Mouse (Mus musculus) hindbrain, postnatal 0 days (tissue): ENCODE results near the gene Adad2. TPM values are rescaled to one million over a fixed set of nuclear protein-coding genes. Genes with fewer than 3 reads are reported as not detected.

Source experiments
- ATAC-seq: fragments of 200-750 bp; cut with Nextera tagmentation; 2 replicates; pipeline ENCODE4 v1.8.0; 2017; ENCODE audit warnings: mild to moderate bottlenecking, moderate TSS enrichment, moderate library complexity
- DNase-seq: peaks from one replicate; pipeline ENCODE4 v3.0.0-alpha.2; 2015; ENCODE audit warnings: low spot score
- H3K27ac ChIP-seq: fragments of 300-500 bp; sonication (generic); 2 replicates; pipeline ENCODE4 v1.5.1; 2014; ENCODE audit warnings: mild to moderate bottlenecking
- H3K27me3 ChIP-seq: fragments of 300-500 bp; sonication (generic); 2 replicates; pipeline ENCODE4 v1.6.1; 2014; ENCODE audit warnings: low read length, mixed read lengths; ENCODE audit not compliant: insufficient read depth
- H3K36me3 ChIP-seq: fragments of 300-500 bp; sonication (generic); 2 replicates; pipeline ENCODE4 v1.6.1; 2014; ENCODE audit warnings: low read length, mixed read lengths; ENCODE audit not compliant: insufficient read depth
- H3K4me1 ChIP-seq: fragments of 300-500 bp; sonication (generic); 2 replicates; pipeline ENCODE4 v1.6.1; 2014; ENCODE audit warnings: antibody characterized with exemption, low read length, mixed read lengths; ENCODE audit not compliant: insufficient read depth
- H3K4me2 ChIP-seq: fragments of 300-500 bp; sonication (generic); 2 replicates; pipeline ENCODE4 v1.6.1; 2014; ENCODE audit warnings: low read depth, mild to moderate bottlenecking, low read length, moderate library complexity, mixed read lengths
- H3K4me3 ChIP-seq: fragments of 300-500 bp; sonication (generic); 2 replicates; pipeline ENCODE4 v1.5.1; 2014; ENCODE audit warnings: low read length
- H3K9ac ChIP-seq: fragments of 300-500 bp; sonication (generic); replicated peaks from 2 replicates; pipeline ENCODE4 v1.6.1; 2014; ENCODE audit warnings: mild to moderate bottlenecking, low read length, moderate library complexity, mixed read lengths
- H3K9me3 ChIP-seq: fragments of 300-500 bp; sonication (generic); 2 replicates; pipeline ENCODE4 v1.6.1; 2016; ENCODE audit warnings: low read length, mixed read lengths
- CTCF ChIP-seq: IDR thresholded peaks from 2 replicates; pipeline ENCODE4 v1.5.1; 2016; ENCODE audit warnings: antibody characterized with exemption, control low read depth, low read depth
- WGBS: fragments of 180-500 bp; shearing (Covaris S2); extraction: QIAGEN DNeasy Blood & Tissue Kit; methylation state at CpG from one replicate; pipeline ENCODE4 v1.1.7; 2014; 5-methylcytosine and 5-hydroxymethylcytosine counted together
- polyA plus RNA-seq: library from polyadenylated mRNA; unstranded; fragments of >200 nt; fragmentation: Nextera tagmentation; extraction: Ambion mirVana; gene quantifications from 2 replicates; pipeline ENCODE4 v1.2.1, GENCODE M21; 2015
- total RNA-seq: library from RNA; depleted of rRNA; stranded (reverse); fragments of >200 nt; gene quantifications from 2 replicates; pipeline ENCODE4 v1.2.3, GENCODE M21; 2014

Adad2 gene
- total and polyA plus RNA-seq, 2 experiments from 2014 or later, result 0.11 to 0.63 TPM

- H3K9me3 ChIP-seq, result no peaks in the 10 kb centered on the region
- no peaks in the 10 kb centered on the region for H3K36me3 ChIP-seq
- no peak overlapping the region for H3K4me3 ChIP-seq
- no peak overlapping the region for H3K27ac ChIP-seq
- no peaks in the 10 kb centered on the region for H3K27me3 ChIP-seq
- 86% methylated on average over 14 of the region's 14 CpGs for WGBS
- DNase-seq (no peak), ATAC-seq (no peak)
- no peaks in the 10 kb centered on the region for H3K4me1 ChIP-seq
- TF ChIP-seq CTCF, result no peak
- no peak overlapping the region for H3K4me2 ChIP-seq
- H3K9ac ChIP-seq, result no peak overlapping the region
These were observed 8.4 kb downstream of the Adad2 start for GRCm38 (mm10) chr8:119620848-119621465.

GRCm38 (mm10) chr8:119622555-119622954 lies 10.0 kb downstream of the Adad2 start:
- Histone ChIP-seq H3K27ac (no peak overlapping the region), H3K4me3 (no peak overlapping the region), H3K4me2 (no peak overlapping the region), H3K9me3 (no peaks in the 10 kb centered on the region), H3K9ac (no peak overlapping the region), H3K4me1 (no peaks in the 10 kb centered on the region), H3K27me3 (no peaks in the 10 kb centered on the region), H3K36me3 (no peaks in the 10 kb centered on the region)
- no peak for DNase-seq
- WGBS, result 64% methylated on average over 4 of the region's 4 CpGs
- TF ChIP-seq CTCF, result no peak
- no peak for ATAC-seq

DNA sequence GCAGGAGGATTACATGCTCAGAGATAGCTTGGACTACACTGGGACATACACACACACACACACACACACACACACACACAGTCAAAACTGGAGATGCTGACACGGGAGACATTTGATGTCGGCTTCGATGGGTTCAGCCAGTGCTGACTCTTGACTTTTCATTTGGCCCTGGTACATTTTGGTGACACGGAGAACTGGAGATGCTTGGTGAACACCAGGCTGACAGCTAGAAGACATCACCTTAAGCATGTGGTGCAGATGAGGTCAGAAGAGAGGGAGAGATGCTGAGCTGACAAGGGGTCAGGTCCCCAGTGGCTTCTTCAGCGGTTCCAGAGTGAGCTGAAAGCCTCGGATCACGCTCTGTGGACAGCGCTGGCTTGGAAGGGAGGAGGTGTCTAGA lies 10.5 kb downstream of the Adad2 start:
- H3K9me3 ChIP-seq, result no peaks in the 10 kb centered on the region

DNA sequence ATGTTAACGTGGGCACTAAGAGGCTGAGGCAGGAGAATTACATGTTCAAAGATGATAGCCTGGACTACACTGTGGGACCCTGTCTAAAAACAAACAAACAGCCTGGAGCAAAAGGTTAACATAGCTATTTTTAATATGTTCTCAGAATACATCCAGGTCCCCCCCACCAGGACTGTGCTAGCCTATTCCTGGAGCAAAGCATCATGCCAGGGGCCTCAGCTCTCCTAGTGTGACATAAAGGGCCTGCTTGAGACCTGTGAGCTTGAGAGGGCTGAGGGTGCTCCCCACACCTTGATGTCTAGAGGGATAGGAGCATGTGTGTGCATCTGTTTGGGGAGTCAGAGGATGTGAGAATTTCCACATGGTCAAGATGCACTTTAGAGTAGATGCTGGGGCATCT lies 11.2 kb downstream of the Adad2 start:
- DNase-seq (no peak), ATAC-seq (no peak)
- whole genome bisulfite sequencing, result 72% methylated on average over 1 of the region's 1 CpGs
- Histone ChIP-seq H3K4me1 (no peaks in the 10 kb centered on the region), H3K4me3 (no peak overlapping the region), H3K27ac (no peak overlapping the region), H3K4me2 (no peak overlapping the region), H3K9ac (no peak overlapping the region), H3K36me3 (no peaks in the 10 kb centered on the region), H3K9me3 (no peaks in the 10 kb centered on the region), H3K27me3 (no peaks in the 10 kb centered on the region)
- no peak for TF ChIP-seq CTCF

More for the DNA sequence above, 10.5 kb downstream of the Adad2 start:
- Histone ChIP-seq H3K4me3 (no peak overlapping the region), H3K27me3 (no peaks in the 10 kb centered on the region), H3K4me2 (no peak overlapping the region), H3K27ac (no peak overlapping the region), H3K9ac (no peak overlapping the region), H3K36me3 (no peaks in the 10 kb centered on the region), H3K4me1 (no peaks in the 10 kb centered on the region)
- no peak for ATAC-seq
- WGBS, result 84% methylated on average over 8 of the region's 8 CpGs
- TF ChIP-seq CTCF, result no peak
- DNase-seq, result no peak

GRCm38 (mm10) chr8:119624916-119625315 lies 12.4 kb downstream of the Adad2 start:
- ATAC-seq (no peak), DNase-seq (no peak)
- H3K9ac ChIP-seq, result no peak overlapping the region
- no peak overlapping the region for H3K4me3 ChIP-seq
- no peaks in the 10 kb centered on the region for H3K9me3 ChIP-seq
- H3K4me1 ChIP-seq, result no peaks in the 10 kb centered on the region
- no peaks in the 10 kb centered on the region for H3K36me3 ChIP-seq
- H3K4me2 ChIP-seq, result no peak overlapping the region
- WGBS, result 87% methylated on average over 7 of the region's 7 CpGs
- no peak for TF ChIP-seq CTCF
- H3K27ac ChIP-seq, result no peak overlapping the region
- no peaks in the 10 kb centered on the region for H3K27me3 ChIP-seq

GRCm38 (mm10) chr8:119625788-119626187 lies 13.2 kb downstream of the Adad2 start:
- 77% methylated on average over 22 of the region's 22 CpGs for WGBS
- Histone ChIP-seq H3K4me2 (no peak overlapping the region), H3K36me3 (no peaks in the 10 kb centered on the region), H3K9me3 (no peaks in the 10 kb centered on the region), H3K9ac (no peak overlapping the region), H3K4me1 (no peaks in the 10 kb centered on the region), H3K4me3 (no peak overlapping the region), H3K27me3 (no peaks in the 10 kb centered on the region), H3K27ac (no peak overlapping the region)
- DNase-seq, result no peak
- ATAC-seq, result no peak
- no peak for TF ChIP-seq CTCF

- no peak overlapping the region for H3K4me2 ChIP-seq
- H3K27me3 ChIP-seq, result no peaks in the 10 kb centered on the region
- no peaks in the 10 kb centered on the region for H3K4me1 ChIP-seq
- no peak for TF ChIP-seq CTCF
- 79% methylated on average over 7 of the region's 7 CpGs for WGBS
- H3K4me3 ChIP-seq, result no peak overlapping the region
- H3K27ac ChIP-seq, result no peak overlapping the region
- H3K36me3 ChIP-seq, result no peaks in the 10 kb centered on the region
- DNase-seq, result no peak
- ATAC-seq, result no peak
- H3K9ac ChIP-seq, result no peak overlapping the region
- H3K9me3 ChIP-seq, result no peaks in the 10 kb centered on the region
These were observed 14.7 kb downstream of the Adad2 start for GRCm38 (mm10) chr8:119627199-119627598.
